Mouse (Mus musculus) liver, embryonic 15.5 days (tissue): ENCODE data around the gene Mansc1. TPM values are rescaled to one million over a fixed set of nuclear protein-coding genes. Genes with fewer than 3 reads are reported as not detected.
A peak's percentile ranks its signal among the peaks of the same experiment; 100 is the strongest.

Source experiments
- ATAC-seq: fragments of 200-750 bp; cut with Nextera tagmentation; 2 replicates; pipeline ENCODE4 v1.8.0; 2017; ENCODE audit warnings: moderate number of reproducible peaks, mild to moderate bottlenecking, moderate library complexity; ENCODE audit not compliant: insufficient read depth
- H3K27ac ChIP-seq: fragments of 300-500 bp; sonication (generic); replicated peaks from 2 replicates; pipeline ENCODE4 v1.5.1; 2015; ENCODE audit warnings: mild to moderate bottlenecking, inconsistent platforms
- H3K27me3 ChIP-seq: fragments of 300-500 bp; sonication (generic); 2 replicates; pipeline ENCODE4 v1.6.1; 2015; ENCODE audit warnings: mild to moderate bottlenecking, inconsistent platforms
- H3K36me3 ChIP-seq: fragments of 300-500 bp; sonication (generic); replicated peaks from 2 replicates; pipeline ENCODE4 v1.6.1; 2015; ENCODE audit warnings: moderate library complexity, mild to moderate bottlenecking, inconsistent platforms
- H3K4me1 ChIP-seq: fragments of 300-500 bp; sonication (generic); replicated peaks from 2 replicates; pipeline ENCODE4 v1.6.1; 2015; ENCODE audit warnings: inconsistent platforms
- H3K4me2 ChIP-seq: fragments of 300-500 bp; sonication (generic); 2 replicates; pipeline ENCODE4 v1.6.1; 2015; ENCODE audit warnings: moderate library complexity, mild to moderate bottlenecking, inconsistent platforms
- H3K4me3 ChIP-seq: fragments of 300-500 bp; sonication (generic); replicated peaks from 2 replicates; pipeline ENCODE4 v1.5.1; 2015; ENCODE audit warnings: mild to moderate bottlenecking, inconsistent platforms
- H3K9ac ChIP-seq: fragments of 300-500 bp; sonication (generic); 2 replicates; pipeline ENCODE4 v1.6.1; 2015; ENCODE audit warnings: moderate library complexity, mild to moderate bottlenecking, inconsistent platforms
- H3K9me3 ChIP-seq: fragments of 300-500 bp; sonication (generic); replicated peaks from 2 replicates; pipeline ENCODE4 v1.6.1; 2016; ENCODE audit warnings: inconsistent platforms
- WGBS: fragments of 180-500 bp; shearing (Covaris S2); methylation state at CpG from one replicate; pipeline ENCODE4 v1.1.7; 2015; ENCODE audit warnings: mixed read lengths; ENCODE audit not compliant: insufficient replicate concordance; 5-methylcytosine and 5-hydroxymethylcytosine counted together
- polyA plus RNA-seq: library from polyadenylated mRNA; unstranded; fragments of >200 nt; fragmentation: Nextera tagmentation; extraction: Ambion mirVana; gene quantifications from 2 replicates; pipeline ENCODE4 v1.2.1, GENCODE M21; 2015

Gene Mansc1
- polyA plus RNA-seq, 1 experiment from 2014 or later = 0.90 TPM

DNA sequence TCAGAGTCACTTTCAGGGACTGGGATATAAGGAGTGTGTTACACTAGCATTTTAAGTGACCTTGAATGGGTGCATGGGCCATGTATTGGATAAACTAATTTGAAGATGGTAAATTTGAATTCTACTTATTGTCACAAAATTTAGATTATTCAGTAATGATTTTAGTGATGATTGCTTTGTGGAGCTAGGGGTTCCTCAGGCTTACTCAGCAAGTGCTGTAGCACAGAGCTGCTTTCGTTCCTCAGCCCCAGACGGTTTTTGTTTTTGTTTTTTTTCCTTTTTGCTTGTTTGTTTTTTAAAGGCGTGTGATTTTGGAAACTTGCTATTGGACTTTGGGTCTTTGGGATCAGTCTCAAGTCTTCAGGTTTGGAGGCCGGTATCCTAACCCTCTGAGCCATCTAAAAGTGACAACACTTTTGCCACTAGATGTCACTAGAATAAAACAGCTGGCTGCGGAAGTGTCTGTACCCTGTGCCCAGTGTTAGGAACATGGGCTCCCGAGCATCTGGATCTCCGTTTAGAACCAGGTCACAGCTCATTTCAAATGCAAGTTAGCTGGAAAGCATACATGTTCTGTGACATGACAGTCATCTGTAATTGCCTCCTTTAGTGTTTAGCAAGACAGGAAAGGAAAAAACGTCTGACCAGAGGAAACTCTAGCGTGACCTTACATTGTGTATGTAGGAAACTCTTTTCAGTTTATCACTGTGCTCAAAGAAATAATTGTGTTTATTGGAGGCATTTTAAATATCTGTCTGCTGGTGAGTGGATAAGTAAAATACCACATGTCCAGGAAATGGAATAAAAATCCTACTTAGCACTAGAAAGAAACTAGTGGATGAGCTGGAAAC lies 27.0 kb upstream of the Mansc1 start:
- no peak overlapping the region for H3K9ac ChIP-seq
- ATAC-seq = peak; percentile 56; the same call in 1 of the 2 replicates
- no peak overlapping the region for H3K27ac ChIP-seq
- 18% methylated on average over 9 of the region's 9 CpGs for WGBS
- no peak overlapping the region for H3K4me2 ChIP-seq
- H3K9me3 ChIP-seq = no peaks in the 10 kb centered on the region
- no peak overlapping the region for H3K4me3 ChIP-seq
- no peaks in the 10 kb centered on the region for H3K27me3 ChIP-seq
- H3K4me1 ChIP-seq = peaks cover 28% of the 10 kb centered on the region
- H3K36me3 ChIP-seq = no peaks in the 10 kb centered on the region

DNA sequence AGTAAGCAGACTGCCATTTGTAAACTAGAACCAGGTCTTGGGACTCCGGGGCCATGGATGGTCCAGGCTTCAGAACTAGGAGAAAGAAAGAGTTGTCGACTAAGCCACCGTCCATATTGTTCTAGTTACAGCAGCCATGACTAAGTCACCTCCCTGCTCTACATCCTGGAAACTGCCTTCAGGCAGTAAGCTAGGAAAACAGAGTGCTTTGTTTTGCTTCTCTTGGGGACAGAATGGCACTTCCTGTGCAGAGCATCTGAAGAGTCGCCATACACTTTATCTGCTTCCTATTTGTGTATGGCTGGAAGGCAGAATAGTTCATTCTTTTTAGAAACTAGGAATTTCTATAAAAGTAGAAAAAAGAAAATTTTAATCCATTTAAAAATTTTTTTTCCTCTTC lies 24.2 kb upstream of the Mansc1 start:
- no peaks in the 10 kb centered on the region for H3K27me3 ChIP-seq
- no peak overlapping the region for H3K27ac ChIP-seq
- WGBS = 64% methylated on average over 4 of the region's 4 CpGs
- peaks cover 18% of the 10 kb centered on the region for H3K4me1 ChIP-seq
- H3K4me3 ChIP-seq = no peak overlapping the region
- no peak overlapping the region for H3K9ac ChIP-seq
- no peaks in the 10 kb centered on the region for H3K9me3 ChIP-seq
- ATAC-seq = no peak
- no peak overlapping the region for H3K4me2 ChIP-seq
- no peaks in the 10 kb centered on the region for H3K36me3 ChIP-seq

DNA sequence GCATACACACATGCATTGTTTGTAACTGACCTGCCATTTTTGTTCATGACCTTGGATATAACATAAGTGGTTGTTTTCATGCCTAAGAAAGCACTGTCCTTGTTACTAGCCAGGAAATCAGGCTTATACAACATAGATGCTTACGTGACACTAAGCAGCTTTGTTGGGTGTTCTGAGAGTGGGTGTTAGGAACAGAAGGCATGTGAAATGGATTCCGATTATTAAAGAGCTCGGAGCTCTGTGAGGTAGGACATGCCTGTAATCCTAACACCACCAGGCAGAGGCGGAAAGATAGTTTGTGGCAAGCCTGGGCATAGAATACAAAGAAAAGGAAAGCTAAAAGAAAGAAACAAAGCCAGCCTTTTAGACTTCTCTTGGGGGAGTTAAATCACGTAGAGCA lies 16.1 kb upstream of the Mansc1 start:
- 0 out of 2 replicates have a peak, but pooled peaks cover 3% of the 10 kb centered on the region for H3K4me1 ChIP-seq
- no peak overlapping the region for H3K9ac ChIP-seq
- WGBS = 81% methylated on average over 5 of the region's 5 CpGs
- no peak overlapping the region for H3K4me2 ChIP-seq
- H3K9me3 ChIP-seq = no peaks in the 10 kb centered on the region
- ATAC-seq = no peak
- H3K27me3 ChIP-seq = no peaks in the 10 kb centered on the region
- no peak overlapping the region for H3K27ac ChIP-seq
- no peak overlapping the region for H3K4me3 ChIP-seq
- peaks cover 5% of the 10 kb centered on the region; the same call in 1 of the 2 replicates for H3K36me3 ChIP-seq

DNA sequence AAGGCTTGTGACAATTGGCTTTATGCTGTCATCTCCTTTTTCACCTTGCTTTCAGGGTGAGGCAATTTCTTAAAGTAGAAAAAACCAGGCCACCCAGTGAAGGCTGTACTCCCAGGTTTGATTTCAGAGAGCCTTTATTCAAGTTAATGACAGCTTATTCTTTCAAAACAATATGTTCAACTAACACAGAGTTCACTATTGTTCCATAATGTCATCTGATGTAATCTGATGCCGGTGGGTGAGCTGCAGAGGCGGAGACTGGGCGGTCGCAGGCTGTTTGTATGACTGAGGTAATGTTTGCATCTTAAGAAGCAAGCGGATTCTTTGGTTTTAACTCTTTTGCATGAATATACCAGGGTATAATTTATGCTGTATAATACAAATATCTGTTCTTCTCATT lies 15.3 kb upstream of the Mansc1 start:
- Histone ChIP-seq H3K27ac (no peak overlapping the region), H3K4me2 (no peak overlapping the region), H3K27me3 (no peaks in the 10 kb centered on the region), H3K4me3 (no peak overlapping the region), H3K36me3 (peaks cover 5% of the 10 kb centered on the region; the same call in 1 of the 2 replicates), H3K9ac (no peak overlapping the region), H3K4me1 (peaks cover 4% of the 10 kb centered on the region; the same call in 1 of the 2 replicates), H3K9me3 (no peaks in the 10 kb centered on the region)
- no peak for ATAC-seq
- 69% methylated on average over 5 of the region's 5 CpGs for WGBS

DNA sequence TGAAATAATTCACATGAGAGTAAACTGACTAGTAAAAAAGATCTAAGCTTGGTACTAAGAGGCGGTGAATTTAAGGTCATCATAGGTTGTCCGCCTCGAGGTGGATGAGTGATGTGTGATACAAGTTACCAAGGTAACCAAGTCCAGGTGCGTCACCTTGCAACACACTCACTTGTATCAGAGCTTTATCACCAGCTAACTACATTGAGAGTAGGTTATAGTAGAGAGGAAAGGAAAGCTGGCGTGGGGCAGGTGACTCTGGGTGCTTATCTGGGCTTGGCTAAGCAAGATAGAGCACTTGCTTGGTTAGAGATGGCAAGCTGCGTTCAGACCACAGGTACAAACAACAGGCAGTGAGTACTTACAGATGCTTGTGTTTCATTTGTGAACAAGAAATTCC lies 14.5 kb upstream of the Mansc1 start:
- Histone ChIP-seq H3K4me1 (peaks cover 12% of the 10 kb centered on the region), H3K27me3 (no peaks in the 10 kb centered on the region), H3K36me3 (peaks cover 5% of the 10 kb centered on the region; the same call in 1 of the 2 replicates), H3K9me3 (no peaks in the 10 kb centered on the region), H3K9ac (no peak overlapping the region), H3K27ac (no peak overlapping the region), H3K4me2 (no peak overlapping the region), H3K4me3 (no peak overlapping the region)
- WGBS = 68% methylated on average over 6 of the region's 6 CpGs
- no peak for ATAC-seq

DNA sequence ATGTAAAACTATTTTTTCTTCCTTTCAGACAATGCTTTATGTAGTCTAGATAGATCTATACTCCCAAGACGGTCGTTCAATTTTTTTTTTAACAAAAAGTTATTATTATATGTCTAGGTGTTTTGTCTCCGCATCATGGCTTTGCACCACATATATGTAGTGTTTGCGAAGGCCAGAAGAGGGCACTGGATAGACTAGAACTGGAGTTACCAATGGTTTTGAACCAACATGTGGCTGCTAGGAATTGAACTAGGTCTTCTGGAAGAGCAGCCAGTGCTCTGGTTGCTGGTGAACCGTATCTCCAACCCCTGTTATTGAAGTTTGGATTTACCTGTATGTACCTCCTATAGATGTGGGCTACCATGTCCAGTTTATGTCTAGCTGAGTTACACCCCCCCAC lies 11.0 kb upstream of the Mansc1 start:
- 80% methylated on average over 5 of the region's 5 CpGs for WGBS
- H3K4me1 ChIP-seq = peaks cover 24% of the 10 kb centered on the region
- peaks cover 5% of the 10 kb centered on the region; the same call in 1 of the 2 replicates for H3K36me3 ChIP-seq
- H3K27ac ChIP-seq = no peak overlapping the region
- H3K27me3 ChIP-seq = no peaks in the 10 kb centered on the region
- no peak overlapping the region for H3K9ac ChIP-seq
- no peak for ATAC-seq
- H3K4me2 ChIP-seq = no peak overlapping the region
- H3K4me3 ChIP-seq = no peak overlapping the region
- no peaks in the 10 kb centered on the region for H3K9me3 ChIP-seq

DNA sequence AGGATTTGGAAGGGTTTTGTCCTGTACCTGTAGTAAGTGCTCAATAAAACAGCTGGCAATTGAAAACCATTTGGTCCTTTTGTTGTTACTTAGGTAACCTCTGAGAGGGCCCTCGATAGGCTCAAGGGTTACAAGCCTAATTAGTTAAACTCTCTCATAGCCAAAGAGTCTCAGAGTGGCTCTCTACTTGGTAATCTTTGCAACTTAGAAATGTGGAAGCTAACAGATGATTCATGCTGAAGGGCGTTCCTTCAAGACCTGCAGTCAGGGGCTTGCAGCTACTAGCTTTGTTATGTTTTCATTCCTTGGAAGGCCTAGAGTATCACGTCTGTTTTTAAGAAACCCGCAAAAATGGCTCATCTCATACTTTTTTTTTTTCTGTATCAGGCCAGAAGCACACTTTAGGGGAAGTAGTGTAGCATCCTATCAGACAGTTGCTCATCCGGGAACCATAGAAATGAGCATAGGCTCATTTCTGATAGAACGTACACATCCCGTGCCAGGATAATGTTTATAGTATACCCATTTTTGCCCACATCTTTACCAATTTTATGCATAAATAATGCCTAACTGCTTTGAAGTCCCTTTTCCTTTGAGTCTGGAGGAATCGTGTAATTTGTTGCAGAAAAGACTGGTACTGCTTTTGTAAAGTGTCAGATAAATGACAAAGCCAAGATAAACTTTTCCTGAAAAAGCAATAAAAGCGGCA lies 9.6 kb upstream of the Mansc1 start:
- no peaks in the 10 kb centered on the region for H3K9me3 ChIP-seq
- WGBS = 39% methylated on average over 9 of the region's 9 CpGs
- peaks cover 22% of the 10 kb centered on the region for H3K4me1 ChIP-seq
- H3K27ac ChIP-seq = peak overlapping the region; percentile 88
- H3K27me3 ChIP-seq = no peaks in the 10 kb centered on the region
- H3K4me3 ChIP-seq = peak overlapping the region; percentile 99
- peaks cover 5% of the 10 kb centered on the region; the same call in 1 of the 2 replicates for H3K36me3 ChIP-seq
- ATAC-seq = no peak
- H3K9ac ChIP-seq = peak overlapping the region; percentile 94
- H3K4me2 ChIP-seq = peak overlapping the region; percentile 90

DNA sequence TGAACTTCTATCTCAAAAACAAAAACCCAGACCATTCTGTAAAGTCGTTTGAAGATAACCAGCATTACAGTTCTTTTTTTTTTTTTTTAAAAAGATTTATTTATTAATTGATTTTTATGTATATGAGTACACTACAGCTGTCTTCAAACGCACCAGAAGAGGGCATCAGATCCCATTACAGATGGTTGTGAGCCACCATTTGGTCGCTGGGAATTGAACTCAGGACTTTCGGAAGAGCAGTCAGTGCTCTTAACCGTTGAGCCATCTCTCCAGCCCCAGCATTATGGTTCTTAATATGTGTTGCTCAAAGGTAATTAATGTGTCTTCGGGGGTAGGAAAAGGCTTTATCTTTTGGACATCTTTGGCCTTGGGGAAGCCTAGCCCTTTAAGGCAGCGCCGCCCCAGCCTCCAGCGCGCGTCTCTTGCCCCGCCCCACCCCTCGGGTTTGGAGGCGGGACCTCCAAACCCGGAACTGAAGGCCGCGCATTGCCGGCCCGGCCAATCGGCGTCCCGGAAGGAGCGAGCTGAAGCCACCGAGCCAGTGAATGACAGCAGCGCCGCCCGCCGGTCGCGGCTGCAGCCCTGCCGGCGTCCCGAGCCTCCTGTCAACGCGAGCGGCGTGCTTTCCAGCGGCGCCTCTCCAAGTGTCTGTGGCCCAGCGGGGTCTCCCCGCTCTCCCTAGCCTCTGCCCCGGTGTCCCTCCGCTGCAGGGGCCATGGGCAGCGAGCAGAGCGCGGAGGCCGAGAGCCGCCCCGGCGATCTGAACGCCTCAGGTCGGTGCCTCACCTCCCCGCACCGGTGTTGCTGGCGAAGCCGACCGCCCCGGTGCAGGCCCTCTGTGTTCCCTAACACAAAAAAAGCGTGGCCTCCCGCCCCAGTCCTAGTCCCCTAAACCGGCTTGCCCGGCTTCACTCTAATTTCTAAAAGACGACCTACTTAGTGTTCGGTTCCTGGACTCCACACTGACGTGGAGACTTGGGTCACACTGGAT lies 8.5 kb upstream of the Mansc1 start:
- Histone ChIP-seq H3K4me1 (peaks cover 21% of the 10 kb centered on the region), H3K4me3 (peak overlapping the region; percentile 99), H3K4me2 (peak overlapping the region; percentile 90), H3K36me3 (no peaks in the 10 kb centered on the region; the same call in 1 of the 2 replicates), H3K9ac (peak overlapping the region; percentile 94), H3K27ac (peak overlapping the region; percentile 88), H3K9me3 (no peaks in the 10 kb centered on the region), H3K27me3 (no peaks in the 10 kb centered on the region)
- peak; percentile 96 for ATAC-seq
- WGBS = 3% methylated on average over 65 of the region's 65 CpGs

DNA sequence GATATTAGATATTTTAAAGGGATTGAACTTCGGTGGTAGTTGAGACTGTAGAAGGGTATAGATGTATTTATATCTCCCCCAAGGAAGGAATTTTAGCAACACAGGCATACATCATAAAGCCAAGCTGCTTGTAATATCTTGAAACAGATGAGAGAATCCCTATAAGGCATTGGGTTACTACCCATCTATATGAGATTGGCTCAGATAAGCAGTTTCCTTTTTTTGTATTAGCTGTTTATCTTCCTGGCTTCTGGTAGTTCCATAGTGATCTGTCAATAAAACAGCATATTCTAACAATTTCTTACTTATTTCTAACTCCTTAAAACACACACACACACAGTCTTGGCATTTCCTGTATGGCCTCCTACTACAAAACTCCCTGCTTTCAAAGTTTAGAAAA lies 7.6 kb upstream of the Mansc1 start:
- 79% methylated on average over 1 of the region's 1 CpGs for WGBS
- Histone ChIP-seq H3K9me3 (no peaks in the 10 kb centered on the region), H3K9ac (no peak overlapping the region), H3K27me3 (no peaks in the 10 kb centered on the region), H3K27ac (no peak overlapping the region), H3K36me3 (no peaks in the 10 kb centered on the region), H3K4me2 (no peak overlapping the region), H3K4me1 (peaks cover 21% of the 10 kb centered on the region), H3K4me3 (no peak overlapping the region)
- ATAC-seq = no peak

DNA sequence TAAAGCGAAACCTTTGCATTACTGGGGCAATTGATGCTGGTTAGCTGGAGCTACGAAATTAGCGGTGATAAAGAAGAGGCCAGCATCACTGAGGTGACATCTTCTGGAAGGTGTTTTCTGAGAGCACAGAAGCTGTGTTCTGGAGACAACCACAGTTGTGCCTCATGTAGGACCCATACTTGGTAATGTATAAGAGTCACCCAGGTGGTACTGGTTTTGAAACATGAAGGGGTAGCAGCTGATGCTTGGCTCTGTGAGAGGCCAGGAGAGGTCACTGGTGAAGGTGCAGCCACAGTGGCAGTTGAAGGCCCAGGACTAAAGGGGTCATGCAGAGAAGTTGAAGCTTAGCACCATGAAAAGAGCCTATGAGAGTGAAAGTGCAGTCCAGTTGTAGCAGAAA lies 6.9 kb upstream of the Mansc1 start, which contains the start of gene Borcs5:
Borcs5 (plus strand) TSS at position 301 of the 400 bp plus-strand sequence.
- Histone ChIP-seq H3K9me3 (no peaks in the 10 kb centered on the region), H3K27ac (no peak within 1 kb of the TSS), H3K4me1 (peaks cover 21% of the 10 kb centered on the region), H3K9ac (no peak within 1 kb of the TSS), H3K36me3 (no peaks in the 10 kb centered on the region), H3K4me3 (no peak within 1 kb of the TSS), H3K27me3 (no peaks in the 10 kb centered on the region), H3K4me2 (peak within 1 kb of the TSS; percentile 90; the same call in 1 of the 2 replicates)
- ATAC-seq = no peak
- whole genome bisulfite sequencing = 75% methylated on average over 3 of the region's 3 CpGs
